Mouse (Mus musculus): ENCODE results near the gene Pid1. TPM values are rescaled to one million over a fixed set of nuclear protein-coding genes. Genes with fewer than 3 reads are reported as not detected.
"Not testable (repeated sequence)": the region's sequence is repeated elsewhere in the genome, so short reads cannot be mapped to it uniquely, and the experiment has no call there.

Gene Pid1
- polyA plus RNA-seq, 1 experiment from 2014 or later: 10.9 TPM

- 73% methylated on average over 5 of the region's 5 CpGs for WGBS
- no peak for ATAC-seq (ENCODE audit: borderline replicate concordance, extremely low read depth, low FRiP score, low TSS enrichment)
- H3K9me3 ChIP-seq: no peaks in the 10 kb centered on the region
- H3K4me2 ChIP-seq: no peak overlapping the region
- no peak overlapping the region for H3K4me3 ChIP-seq
- H3K36me3 ChIP-seq: no peaks in the 10 kb centered on the region
- H3K4me1 ChIP-seq: no peaks in the 10 kb centered on the region
- H3K9ac ChIP-seq: no peak overlapping the region
- no peak overlapping the region for H3K27ac ChIP-seq
- H3K27me3 ChIP-seq: no peaks in the 10 kb centered on the region
These were observed 6.8 kb downstream of the Pid1 start for GRCm38 (mm10) chr1:84357216-84357615.

GRCm38 (mm10) chr1:84350262-84350661 lies 13.7 kb downstream of the Pid1 start:
- H3K4me1 ChIP-seq: no peaks in the 10 kb centered on the region
- ATAC-seq (ENCODE audit: borderline replicate concordance, extremely low read depth, low FRiP score, low TSS enrichment): no peak
- no peak overlapping the region for H3K27ac ChIP-seq
- H3K9ac ChIP-seq: no peak overlapping the region
- WGBS: 90% methylated on average over 2 of the region's 2 CpGs
- H3K4me3 ChIP-seq: no peak overlapping the region
- H3K27me3 ChIP-seq: no peaks in the 10 kb centered on the region
- H3K9me3 ChIP-seq: no peaks in the 10 kb centered on the region
- no peaks in the 10 kb centered on the region for H3K36me3 ChIP-seq
- H3K4me2 ChIP-seq: no peak overlapping the region

GRCm38 (mm10) chr1:84347796-84348476 lies 16.0 kb downstream of the Pid1 start:
- WGBS: 20% methylated on average over 3 of the region's 3 CpGs
- no peak overlapping the region for H3K27ac ChIP-seq
- H3K4me2 ChIP-seq: no peak overlapping the region
- no peak for ATAC-seq (ENCODE audit: borderline replicate concordance, extremely low read depth, low FRiP score, low TSS enrichment)
- H3K36me3 ChIP-seq: no peaks in the 10 kb centered on the region
- no peaks in the 10 kb centered on the region for H3K9me3 ChIP-seq
- no peak overlapping the region for H3K4me3 ChIP-seq
- no peaks in the 10 kb centered on the region for H3K4me1 ChIP-seq
- no peaks in the 10 kb centered on the region for H3K27me3 ChIP-seq
- H3K9ac ChIP-seq: no peak overlapping the region

- H3K4me2 ChIP-seq; H3K27me3 ChIP-seq; H3K27ac ChIP-seq; ATAC-seq (ENCODE audit: borderline replicate concordance, extremely low read depth, low FRiP score, low TSS enrichment); H3K4me1 ChIP-seq; H3K4me3 ChIP-seq; H3K9me3 ChIP-seq; H3K36me3 ChIP-seq; H3K9ac ChIP-seq: not testable (repeated sequence)
- 68% methylated on average over 3 of the region's 3 CpGs for WGBS
These were observed 31.2 kb downstream of the Pid1 start for GRCm38 (mm10) chr1:84332797-84333196.

GRCm38 (mm10) chr1:84331861-84332260 lies 32.1 kb downstream of the Pid1 start:
- not testable (repeated sequence) for H3K27ac ChIP-seq; H3K9me3 ChIP-seq; H3K4me3 ChIP-seq; H3K9ac ChIP-seq; ATAC-seq (ENCODE audit: borderline replicate concordance, extremely low read depth, low FRiP score, low TSS enrichment); H3K27me3 ChIP-seq; H3K36me3 ChIP-seq; H3K4me2 ChIP-seq; H3K4me1 ChIP-seq
- WGBS: 80% methylated on average over 12 of the region's 12 CpGs

GRCm38 (mm10) chr1:84325309-84325708 lies 38.7 kb downstream of the Pid1 start:
- Histone ChIP-seq H3K9me3 (no peaks in the 10 kb centered on the region), H3K4me3 (no peak overlapping the region), H3K4me2 (no peak overlapping the region), H3K4me1 (0 out of 2 replicates have a peak, but pooled peaks cover 3% of the 10 kb centered on the region), H3K36me3 (no peaks in the 10 kb centered on the region), H3K27ac (no peak overlapping the region), H3K27me3 (no peaks in the 10 kb centered on the region), H3K9ac (no peak overlapping the region)
- 28% methylated on average over 3 of the region's 3 CpGs for WGBS
- no peak for ATAC-seq (ENCODE audit: borderline replicate concordance, extremely low read depth, low FRiP score, low TSS enrichment)

- H3K9me3 ChIP-seq: no peaks in the 10 kb centered on the region
- WGBS: 52% methylated on average over 4 of the region's 4 CpGs
- H3K4me3 ChIP-seq: no peak overlapping the region
- ATAC-seq (ENCODE audit: borderline replicate concordance, extremely low read depth, low FRiP score, low TSS enrichment): no peak
- no peaks in the 10 kb centered on the region for H3K27me3 ChIP-seq
- H3K9ac ChIP-seq: no peak overlapping the region
- 0 out of 2 replicates have a peak, but pooled peaks cover 3% of the 10 kb centered on the region for H3K4me1 ChIP-seq
- H3K27ac ChIP-seq: no peak overlapping the region
- no peaks in the 10 kb centered on the region for H3K36me3 ChIP-seq
- H3K4me2 ChIP-seq: no peak overlapping the region
These were observed 42.7 kb downstream of the Pid1 start for GRCm38 (mm10) chr1:84321327-84321726.

- no peak overlapping the region for H3K27ac ChIP-seq
- H3K4me2 ChIP-seq: no peak overlapping the region
- ATAC-seq (ENCODE audit: borderline replicate concordance, extremely low read depth, low FRiP score, low TSS enrichment): no peak
- no peaks in the 10 kb centered on the region for H3K4me1 ChIP-seq
- no peaks in the 10 kb centered on the region for H3K36me3 ChIP-seq
- H3K9ac ChIP-seq: no peak overlapping the region
- no peaks in the 10 kb centered on the region for H3K27me3 ChIP-seq
- H3K9me3 ChIP-seq: no peaks in the 10 kb centered on the region
- no peak overlapping the region for H3K4me3 ChIP-seq
- 59% methylated on average over 1 of the region's 1 CpGs for WGBS
These were observed 45.4 kb downstream of the Pid1 start for GRCm38 (mm10) chr1:84318569-84318968.

GRCm38 (mm10) chr1:84317827-84318226 lies 46.2 kb downstream of the Pid1 start:
- Histone ChIP-seq H3K4me2 (no peak overlapping the region), H3K4me1 (no peaks in the 10 kb centered on the region), H3K27me3 (no peaks in the 10 kb centered on the region), H3K27ac (no peak overlapping the region), H3K36me3 (no peaks in the 10 kb centered on the region), H3K4me3 (no peak overlapping the region), H3K9ac (no peak overlapping the region), H3K9me3 (no peaks in the 10 kb centered on the region)
- no peak for ATAC-seq (ENCODE audit: borderline replicate concordance, extremely low read depth, low FRiP score, low TSS enrichment)
- 86% methylated on average over 1 of the region's 1 CpGs for whole genome bisulfite sequencing

- no peaks in the 10 kb centered on the region for H3K9me3 ChIP-seq
- no peak overlapping the region for H3K4me2 ChIP-seq
- H3K4me1 ChIP-seq: no peaks in the 10 kb centered on the region
- no peak for ATAC-seq (ENCODE audit: borderline replicate concordance, extremely low read depth, low FRiP score, low TSS enrichment)
- no peak overlapping the region for H3K27ac ChIP-seq
- no peak overlapping the region for H3K4me3 ChIP-seq
- 62% methylated on average over 2 of the region's 2 CpGs for WGBS
- H3K27me3 ChIP-seq: no peaks in the 10 kb centered on the region
- H3K9ac ChIP-seq: no peak overlapping the region
- no peaks in the 10 kb centered on the region for H3K36me3 ChIP-seq
These were observed 54.0 kb downstream of the Pid1 start for GRCm38 (mm10) chr1:84309966-84310460.

- no peaks in the 10 kb centered on the region for H3K27me3 ChIP-seq
- H3K4me3 ChIP-seq: no peak overlapping the region
- H3K27ac ChIP-seq: no peak overlapping the region
- H3K9me3 ChIP-seq: no peaks in the 10 kb centered on the region
- H3K4me2 ChIP-seq: no peak overlapping the region
- H3K36me3 ChIP-seq: no peaks in the 10 kb centered on the region
- H3K9ac ChIP-seq: no peak overlapping the region
- no peaks in the 10 kb centered on the region for H3K4me1 ChIP-seq
- WGBS: 68% methylated on average over 16 of the region's 16 CpGs
- no peak for ATAC-seq (ENCODE audit: borderline replicate concordance, extremely low read depth, low FRiP score, low TSS enrichment)
These were observed 58.1 kb downstream of the Pid1 start for GRCm38 (mm10) chr1:84305713-84306421.

- Histone ChIP-seq H3K4me3 (no peak overlapping the region), H3K27ac (no peak overlapping the region), H3K4me2 (no peak overlapping the region), H3K4me1 (no peaks in the 10 kb centered on the region), H3K9ac (no peak overlapping the region), H3K27me3 (no peaks in the 10 kb centered on the region), H3K36me3 (no peaks in the 10 kb centered on the region), H3K9me3 (no peaks in the 10 kb centered on the region)
- 44% methylated on average over 3 of the region's 3 CpGs for WGBS
- no peak for ATAC-seq (ENCODE audit: borderline replicate concordance, extremely low read depth, low FRiP score, low TSS enrichment)
These were observed 61.2 kb downstream of the Pid1 start for GRCm38 (mm10) chr1:84302788-84303187.
